14 mouse cellular contexts compared by ENCODE assay signal in genomic region chr14:118903867-118904562, GRCm38 (mm10). TPM values are rescaled to one million over a fixed set of nuclear protein-coding genes. Genes with fewer than 3 reads are reported as not detected.
DNase-seq lines count a peak whose midpoint lies in the region; ATAC-seq and TF ChIP-seq lines count a peak whose summit lies in the region.
"Had no signal": no experiment of that assay in that cellular context is flagged by ENCODE, and none has a peak within 500 bp of the region (broad histone marks: within the 10 kb centered on the region; RNA-seq: fewer than 3 reads in every experiment).

No protein-coding gene starts in this region.

- no peak overlapping the region for H3K4me3 ChIP-seq in midbrain, embryonic 10.5 days
- H3K4me3 ChIP-seq in midbrain, embryonic 14.5 days (replicated peaks; ENCODE audit: low read depth, low read length): no peak overlapping the region
- no peak overlapping the region for H3K4me3 ChIP-seq in forebrain, embryonic 13.5 days
- no peak overlapping the region for H3K4me3 ChIP-seq in hindbrain, embryonic 12.5 days
- H3K4me3 ChIP-seq in neural tube, embryonic 14.5 days (ENCODE audit: low read depth, low read length): no peak overlapping the region
- no peak overlapping the region for H3K4me3 ChIP-seq in thymus, adult 2 months (ENCODE audit: control insufficient read depth, insufficient read depth, low read length)
- H3K4me3 ChIP-seq: erythroblast, embryonic 14.5 days had no signal

- H3K36me3 ChIP-seq in midbrain, embryonic 10.5 days: peaks cover 97% of the 10 kb centered on the region
- peaks cover 94% of the 10 kb centered on the region for H3K36me3 ChIP-seq in midbrain, embryonic 14.5 days (ENCODE audit: control insufficient read depth, insufficient read depth, low read length)
- H3K36me3 ChIP-seq in forebrain, embryonic 13.5 days (ENCODE audit: poor library complexity, severe bottlenecking): peaks cover 78% of the 10 kb centered on the region
- H3K36me3 ChIP-seq in hindbrain, embryonic 12.5 days: peaks cover 88% of the 10 kb centered on the region
- H3K36me3 ChIP-seq in neural tube, embryonic 14.5 days (ENCODE audit: control insufficient read depth, insufficient read depth, low read length): peaks cover 63% of the 10 kb centered on the region
- peaks cover 73% of the 10 kb centered on the region for H3K36me3 ChIP-seq in thymus, adult 2 months (ENCODE audit: control insufficient read depth, insufficient read depth, low read length)

- H3K27me3 ChIP-seq in midbrain, embryonic 10.5 days (ENCODE audit: low read depth, poor library complexity, severe bottlenecking): no peaks in the 10 kb centered on the region
- H3K27me3 ChIP-seq in midbrain, embryonic 14.5 days (ENCODE audit: control insufficient read depth, insufficient read depth, low read length): no peaks in the 10 kb centered on the region
- no peaks in the 10 kb centered on the region for H3K27me3 ChIP-seq in forebrain, embryonic 13.5 days
- H3K27me3 ChIP-seq in hindbrain, embryonic 12.5 days: no peaks in the 10 kb centered on the region
- H3K27me3 ChIP-seq in neural tube, embryonic 14.5 days (ENCODE audit: control insufficient read depth, insufficient read depth, low read length): no peaks in the 10 kb centered on the region
- H3K27me3 ChIP-seq in thymus, adult 2 months (ENCODE audit: control insufficient read depth, insufficient read depth, low read length): no peaks in the 10 kb centered on the region

- peaks cover 11% of the 10 kb centered on the region; the same call in 1 of the 2 replicates for H3K9me3 ChIP-seq in midbrain, embryonic 10.5 days (replicated peaks)
- H3K9me3 ChIP-seq in midbrain, embryonic 14.5 days (ENCODE audit: control insufficient read depth, low read length): no peaks in the 10 kb centered on the region
- no peaks in the 10 kb centered on the region; the same call in 1 of the 2 replicates for H3K9me3 ChIP-seq in forebrain, embryonic 13.5 days (replicated peaks)
- 0 out of 2 replicates have a peak, but pooled peaks cover 2% of the 10 kb centered on the region for H3K9me3 ChIP-seq in hindbrain, embryonic 12.5 days (replicated peaks)
- H3K9me3 ChIP-seq in neural tube, embryonic 14.5 days (ENCODE audit: control insufficient read depth, low read length): no peaks in the 10 kb centered on the region

- ATAC-seq in midbrain, embryonic 14.5 days (ENCODE audit: low FRiP score, low TSS enrichment): no peak
- ATAC-seq in forebrain, embryonic 13.5 days: peak; percentile 77
- ATAC-seq in hindbrain, embryonic 12.5 days (ENCODE audit: low FRiP score): peak; percentile 69; the same call in 1 of the 2 replicates
- ATAC-seq in neural tube, embryonic 14.5 days (ENCODE audit: low read depth): peak; percentile 88; the same call in 1 of the 2 replicates
- ATAC-seq in monocyte, adult 5-6 weeks (replicated peaks; ENCODE audit: insufficient number of reproducible peaks, low FRiP score, low TSS enrichment, poor library complexity, severe bottlenecking): no peak
- ATAC-seq: CD4-positive, CD25-positive, alpha-beta regulatory T cell, adult 4 months had no signal

- TF ChIP-seq CTCF in thymus, adult 2 months (IDR thresholded peaks at IDR 0.05; ENCODE audit: borderline replicate concordance, control insufficient read depth, extremely low read depth, insufficient read depth, low read length, poor library complexity): no peak

- H3K27ac ChIP-seq in midbrain, embryonic 10.5 days (replicated peaks): peak overlapping the region; percentile 17; the same call in 1 of the 2 replicates
- H3K27ac ChIP-seq in midbrain, embryonic 14.5 days (replicated peaks; ENCODE audit: low read depth, low read length): no peak overlapping the region
- peak overlapping the region; percentile 8; the same call in 1 of the 2 replicates for H3K27ac ChIP-seq in forebrain, embryonic 13.5 days
- no peak overlapping the region for H3K27ac ChIP-seq in hindbrain, embryonic 12.5 days
- 0 out of 2 replicates have a peak overlapping the region, but pooled peaks have one; percentile 16 for H3K27ac ChIP-seq in neural tube, embryonic 14.5 days (ENCODE audit: low read depth, low read length)
- no peak overlapping the region for H3K27ac ChIP-seq in thymus, adult 2 months (ENCODE audit: control insufficient read depth, insufficient read depth, low read length)

- no peak overlapping the region for H3K4me2 ChIP-seq in midbrain, embryonic 14.5 days (ENCODE audit: low read length)
- no peak overlapping the region for H3K4me2 ChIP-seq in forebrain, embryonic 13.5 days
- H3K4me2 ChIP-seq in hindbrain, embryonic 12.5 days (replicated peaks): no peak overlapping the region
- H3K4me2 ChIP-seq in neural tube, embryonic 14.5 days (ENCODE audit: low read depth, low read length): no peak overlapping the region
- H3K4me2 ChIP-seq: lung, embryonic 14.5 days had no signal

- no peak for DNase-seq in midbrain, embryonic 10.5 days (ENCODE audit: low spot score)
- DNase-seq in midbrain, embryonic 14.5 days: no peak
- DNase-seq in thymus, adult 2 months: no peak
- DNase-seq: cerebellum, adult 11 months; heart, adult 18-20 months; kidney, adult 11 months; lung, embryonic 14.5 days; right cerebral cortex, postnatal 25 days had no signal

- peaks cover 8% of the 10 kb centered on the region for H3K4me1 ChIP-seq in midbrain, embryonic 10.5 days
- no peaks in the 10 kb centered on the region for H3K4me1 ChIP-seq in midbrain, embryonic 14.5 days (ENCODE audit: control insufficient read depth, insufficient read depth, low read length)
- H3K4me1 ChIP-seq in forebrain, embryonic 13.5 days: peaks cover 24% of the 10 kb centered on the region
- peaks cover 7% of the 10 kb centered on the region; the same call in 1 of the 2 replicates for H3K4me1 ChIP-seq in hindbrain, embryonic 12.5 days
- no peaks in the 10 kb centered on the region for H3K4me1 ChIP-seq in neural tube, embryonic 14.5 days (ENCODE audit: control insufficient read depth, insufficient read depth, low read length)
- H3K4me1 ChIP-seq in thymus, adult 2 months (replicated peaks; ENCODE audit: control insufficient read depth, insufficient read depth, low read length): no peaks in the 10 kb centered on the region

- WGBS in midbrain, embryonic 10.5 days: 69% methylated on average over 6 of the region's 6 CpGs
- 60% methylated on average over 6 of the region's 6 CpGs for WGBS in midbrain, embryonic 14.5 days
- 14% methylated on average over 6 of the region's 6 CpGs for WGBS in forebrain, embryonic 13.5 days
- 35% methylated on average over 6 of the region's 6 CpGs for WGBS in hindbrain, embryonic 12.5 days
- 24% methylated on average over 6 of the region's 6 CpGs for WGBS in neural tube, embryonic 14.5 days
- WGBS in thymus, adult 2 months: 92% methylated on average over 6 of the region's 6 CpGs

- no peak for TF ChIP-seq POLR2A in thymus, adult 2 months (IDR thresholded peaks at IDR 0.05; ENCODE audit: control insufficient read depth, extremely low read depth, insufficient read depth, low read length, poor library complexity)

- H3K9ac ChIP-seq in midbrain, embryonic 14.5 days (replicated peaks; ENCODE audit: low read length): no peak overlapping the region
- H3K9ac ChIP-seq in forebrain, embryonic 13.5 days: no peak overlapping the region
- H3K9ac ChIP-seq in hindbrain, embryonic 12.5 days: no peak overlapping the region
- no peak overlapping the region for H3K9ac ChIP-seq in neural tube, embryonic 14.5 days (replicated peaks; ENCODE audit: low read depth, low read length)
- H3K9ac ChIP-seq: lung, embryonic 14.5 days had no signal

RNA-seq across cellular contexts. Expression of gene Dzip1, which starts 21.2 kb away (rescaled TPM):
- polyA plus RNA-seq in midbrain, embryonic 10.5 days (2016; fragmentation: Nextera tagmentation; extraction: Ambion mirVana): 17.1 and 19.4 TPM in 2 replicates
- polyA plus RNA-seq in midbrain, embryonic 14.5 days (2014; fragmentation: Nextera tagmentation; extraction: Ambion mirVana): 94.5 and 105 TPM in 2 replicates
- polyA plus RNA-seq in forebrain, embryonic 13.5 days (2015; fragmentation: Nextera tagmentation; extraction: Ambion mirVana): 27.2 and 28.1 TPM in 2 replicates
- 46.3 and 47.0 TPM in 2 replicates for polyA plus RNA-seq in hindbrain, embryonic 12.5 days (2016; fragmentation: Nextera tagmentation; extraction: Ambion mirVana)
- polyA plus RNA-seq in neural tube, embryonic 14.5 days (2014; fragmentation: Nextera tagmentation; extraction: Ambion mirVana): 90.3 and 130 TPM in 2 replicates
- total RNA-seq in monocyte, adult 5-6 weeks (2017): 0.67 to 1.1 TPM (median 0.68 TPM) in 3 replicates
- 70.1 and 85.2 TPM in 2 replicates for polyA plus RNA-seq in thymus, adult 2 months (2012; rRNA removed)

RNA-seq across cellular contexts. Expression of gene Dnajc3, which starts 33.8 kb away (rescaled TPM):
- polyA plus RNA-seq in midbrain, embryonic 10.5 days (2016; fragmentation: Nextera tagmentation; extraction: Ambion mirVana): 28.2 and 33.2 TPM in 2 replicates
- 17.7 and 21.9 TPM in 2 replicates for polyA plus RNA-seq in midbrain, embryonic 14.5 days (2014; fragmentation: Nextera tagmentation; extraction: Ambion mirVana)
- 17.4 and 17.5 TPM in 2 replicates for polyA plus RNA-seq in forebrain, embryonic 13.5 days (2015; fragmentation: Nextera tagmentation; extraction: Ambion mirVana)
- polyA plus RNA-seq in hindbrain, embryonic 12.5 days (2016; fragmentation: Nextera tagmentation; extraction: Ambion mirVana): 33.3 and 33.5 TPM in 2 replicates
- 21.7 and 25.0 TPM in 2 replicates for polyA plus RNA-seq in neural tube, embryonic 14.5 days (2014; fragmentation: Nextera tagmentation; extraction: Ambion mirVana)
- 73.5 to 105 TPM (median 85.8 TPM) in 3 replicates for total RNA-seq in monocyte, adult 5-6 weeks (2017)
- 29.8 and 31.8 TPM in 2 replicates for polyA plus RNA-seq in thymus, adult 2 months (2012; rRNA removed)

Comparison
In these comparisons a context has a peak if more than half of its experiments do, and no peak if none do; other contexts are left out.
1. H3K27ac ChIP-seq: peak in midbrain, embryonic 10.5 days (single experiment), forebrain, embryonic 13.5 days (single experiment) and neural tube, embryonic 14.5 days (single experiment); none in midbrain, embryonic 14.5 days (single experiment), hindbrain, embryonic 12.5 days (single experiment) and thymus, adult 2 months (single experiment).
2. ATAC-seq: peak in forebrain, embryonic 13.5 days (single experiment), hindbrain, embryonic 12.5 days (single experiment) and neural tube, embryonic 14.5 days (single experiment); none in midbrain, embryonic 14.5 days (single experiment) and monocyte, adult 5-6 weeks (single experiment).